Mouse (Mus musculus) lung, embryonic 16.5 days (tissue): Measurements from ENCODE around the gene Cers6. TPM values are rescaled to one million over a fixed set of nuclear protein-coding genes. Genes with fewer than 3 reads are reported as not detected.

Source experiments
- ATAC-seq: fragments of 200-750 bp; cut with Nextera tagmentation; 2 replicates; pipeline ENCODE4 v1.8.0; 2017; ENCODE audit warnings: low read depth, mild to moderate bottlenecking, moderate library complexity
- H3K27ac ChIP-seq: fragments of 300-500 bp; sonication (generic); 2 replicates; pipeline ENCODE4 v1.5.1; 2014; ENCODE audit warnings: mild to moderate bottlenecking, control low read depth, low read length
- H3K27me3 ChIP-seq: fragments of 300-500 bp; sonication (generic); 2 replicates; pipeline ENCODE4 v1.6.1; 2014; ENCODE audit warnings: low read depth, low read length, mixed read lengths; ENCODE audit not compliant: control insufficient read depth, insufficient read depth
- H3K36me3 ChIP-seq: fragments of 300-500 bp; sonication (generic); 2 replicates; pipeline ENCODE4 v1.6.1; 2014; ENCODE audit warnings: low read length; ENCODE audit not compliant: control insufficient read depth, insufficient read depth
- H3K4me1 ChIP-seq: fragments of 300-500 bp; sonication (generic); replicated peaks from 2 replicates; pipeline ENCODE4 v1.6.1; 2014; ENCODE audit warnings: low read length, mixed read lengths; ENCODE audit not compliant: control insufficient read depth, insufficient read depth
- H3K4me2 ChIP-seq: fragments of 300-500 bp; sonication (generic); 2 replicates; pipeline ENCODE4 v1.6.1; 2014; ENCODE audit warnings: low read depth, low read length, control low read depth
- H3K4me3 ChIP-seq: fragments of 300-500 bp; sonication (generic); 2 replicates; pipeline ENCODE4 v1.5.1; 2014; ENCODE audit warnings: mild to moderate bottlenecking, low read length, control low read depth
- H3K9ac ChIP-seq: fragments of 300-500 bp; sonication (generic); 2 replicates; pipeline ENCODE4 v1.6.1; 2014; ENCODE audit warnings: low read length, control low read depth
- H3K9me3 ChIP-seq: fragments of 300-500 bp; sonication (generic); 2 replicates; pipeline ENCODE4 v1.6.1; 2016; ENCODE audit warnings: low read length; ENCODE audit not compliant: control insufficient read depth
- WGBS: fragments of 180-500 bp; shearing (Covaris S2); extraction: QIAGEN DNeasy Blood & Tissue Kit; methylation state at CpG from one replicate; pipeline ENCODE4 v1.1.7; 2014; 5-methylcytosine and 5-hydroxymethylcytosine counted together
- polyA plus RNA-seq: library from polyadenylated mRNA; unstranded; fragments of >200 nt; fragmentation: Nextera tagmentation; extraction: Ambion mirVana; gene quantifications from 2 replicates; pipeline ENCODE4 v1.2.1, GENCODE M21; 2015

Gene Cers6
- polyA plus RNA-seq, 1 experiment from 2014 or later = 19.7 TPM

DNA sequence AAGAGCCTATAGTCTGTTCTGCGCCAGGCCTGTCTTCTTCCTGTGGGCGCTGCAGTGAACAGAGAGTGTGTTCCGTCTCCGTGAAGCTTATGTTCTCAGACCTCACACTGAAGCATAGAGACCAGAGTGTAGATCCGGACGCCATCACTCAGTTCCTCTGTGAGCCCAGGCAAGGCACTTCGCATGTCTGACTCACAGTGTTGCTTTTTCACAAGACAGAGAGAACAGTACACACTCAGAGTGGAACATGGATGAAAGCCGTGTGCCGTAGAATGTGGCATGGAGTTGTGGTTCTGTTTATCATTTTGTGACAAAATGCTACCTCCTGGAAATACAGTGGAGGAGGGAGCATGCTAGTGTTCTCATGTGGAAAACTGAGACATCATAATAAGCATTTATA is 120.1 kb downstream of the Cers6 start:
- no peaks in the 10 kb centered on the region for H3K9me3 ChIP-seq
- H3K4me2 ChIP-seq = no peak overlapping the region
- ATAC-seq = peak; percentile 35; the same call in 1 of the 2 replicates
- H3K27me3 ChIP-seq = no peaks in the 10 kb centered on the region
- no peak overlapping the region for H3K9ac ChIP-seq
- H3K4me1 ChIP-seq = peaks cover 17% of the 10 kb centered on the region
- H3K36me3 ChIP-seq = no peaks in the 10 kb centered on the region
- no peak overlapping the region for H3K4me3 ChIP-seq
- no peak overlapping the region for H3K27ac ChIP-seq
- 62% methylated on average over 9 of the region's 9 CpGs for WGBS

DNA sequence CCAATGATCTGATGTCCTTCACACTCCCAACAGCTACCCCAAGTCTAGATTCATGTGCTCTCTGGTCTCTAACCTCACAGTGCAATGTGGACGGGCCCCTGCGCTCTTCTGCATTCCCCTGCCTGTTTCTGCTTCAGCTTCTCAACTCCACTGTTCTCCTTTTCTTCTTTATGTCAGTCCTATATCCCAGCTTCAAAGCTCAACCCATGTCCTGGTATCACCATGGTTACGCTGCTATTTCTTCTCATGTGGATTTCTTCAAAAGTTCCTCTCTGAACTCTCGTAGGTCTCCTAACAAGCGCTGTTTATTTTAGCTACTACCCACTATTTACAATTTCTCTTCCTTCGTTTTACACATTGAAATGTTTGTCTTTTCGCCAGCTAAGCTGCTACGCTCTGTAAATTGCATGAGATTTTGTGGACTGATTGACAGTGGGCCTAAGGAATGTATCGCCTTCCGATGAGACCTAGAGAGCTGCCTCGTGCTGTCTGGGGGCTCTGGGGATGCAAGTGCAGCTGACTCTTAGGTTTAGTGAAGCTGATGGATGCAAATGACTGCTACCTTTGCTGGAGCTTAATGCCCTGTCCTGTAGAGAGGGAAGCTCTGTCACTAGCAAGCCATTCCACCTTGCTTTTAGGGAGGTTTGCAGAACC is 120.6 kb downstream of the Cers6 start:
- no peaks in the 10 kb centered on the region for H3K9me3 ChIP-seq
- H3K4me3 ChIP-seq = no peak overlapping the region
- H3K27ac ChIP-seq = no peak overlapping the region
- no peak overlapping the region for H3K4me2 ChIP-seq
- WGBS = 16% methylated on average over 11 of the region's 11 CpGs
- H3K4me1 ChIP-seq = peaks cover 17% of the 10 kb centered on the region
- ATAC-seq = peak; percentile 44
- H3K36me3 ChIP-seq = no peaks in the 10 kb centered on the region
- no peak overlapping the region for H3K9ac ChIP-seq
- H3K27me3 ChIP-seq = no peaks in the 10 kb centered on the region

GRCm38 (mm10) chr2:68982979-68983378 is 121.7 kb downstream of the Cers6 start:
- no peak overlapping the region for H3K4me3 ChIP-seq
- no peak overlapping the region for H3K4me2 ChIP-seq
- ATAC-seq = no peak
- no peaks in the 10 kb centered on the region for H3K27me3 ChIP-seq
- H3K4me1 ChIP-seq = peaks cover 17% of the 10 kb centered on the region
- no peak overlapping the region for H3K9ac ChIP-seq
- no peak overlapping the region for H3K27ac ChIP-seq
- WGBS = 69% methylated on average over 3 of the region's 3 CpGs
- no peaks in the 10 kb centered on the region for H3K9me3 ChIP-seq
- H3K36me3 ChIP-seq = no peaks in the 10 kb centered on the region

DNA sequence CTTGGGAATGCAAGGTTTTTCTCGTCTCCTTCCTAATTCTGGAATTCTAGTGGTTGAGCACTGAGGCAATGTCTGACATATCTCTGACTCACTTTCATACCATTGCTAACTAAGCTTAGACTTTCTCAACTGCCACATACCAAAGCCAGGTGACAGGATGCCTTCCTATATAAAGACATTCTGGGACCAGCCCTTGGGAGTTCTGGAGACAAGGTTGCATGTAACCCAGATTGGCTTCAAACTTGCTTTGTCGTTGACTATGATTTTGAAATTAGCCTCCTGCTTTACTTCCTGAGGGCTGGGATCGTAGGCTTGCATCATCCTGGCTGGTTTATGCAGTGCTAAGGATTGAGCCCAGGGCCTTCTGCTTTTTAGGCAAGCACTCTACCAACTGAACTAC is 122.2 kb downstream of the Cers6 start:
- ATAC-seq = no peak
- H3K36me3 ChIP-seq = no peaks in the 10 kb centered on the region
- H3K4me3 ChIP-seq = no peak overlapping the region
- H3K9ac ChIP-seq = no peak overlapping the region
- no peak overlapping the region for H3K27ac ChIP-seq
- peaks cover 17% of the 10 kb centered on the region for H3K4me1 ChIP-seq
- no peaks in the 10 kb centered on the region for H3K9me3 ChIP-seq
- no peak overlapping the region for H3K4me2 ChIP-seq
- no peaks in the 10 kb centered on the region for H3K27me3 ChIP-seq
- WGBS = 78% methylated on average over 3 of the region's 3 CpGs

DNA sequence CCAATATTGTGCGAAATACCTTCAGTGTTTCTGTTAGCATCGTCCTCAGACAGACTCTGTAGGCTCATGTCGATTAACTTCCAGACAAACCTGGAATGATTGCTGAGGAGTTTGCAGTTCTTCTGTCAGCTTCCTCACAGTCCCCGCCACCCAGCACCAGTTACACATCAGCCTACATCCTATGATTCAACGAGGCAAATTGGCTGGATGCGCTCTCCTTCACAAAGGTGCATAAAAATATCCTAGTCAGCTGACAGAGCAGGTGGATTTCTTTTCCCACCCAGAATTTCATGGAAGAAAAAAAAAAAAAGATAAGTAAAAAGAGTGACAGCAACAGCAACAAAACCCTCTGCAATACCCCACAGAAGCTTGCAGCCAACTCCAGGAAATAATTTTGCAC is 127.9 kb downstream of the Cers6 start:
- no peaks in the 10 kb centered on the region for H3K27me3 ChIP-seq
- H3K4me3 ChIP-seq = no peak overlapping the region
- H3K4me2 ChIP-seq = no peak overlapping the region
- peaks cover 1% of the 10 kb centered on the region for H3K4me1 ChIP-seq
- WGBS = 92% methylated on average over 6 of the region's 6 CpGs
- H3K27ac ChIP-seq = no peak overlapping the region
- H3K9me3 ChIP-seq = no peaks in the 10 kb centered on the region
- H3K9ac ChIP-seq = no peak overlapping the region
- no peak for ATAC-seq
- no peaks in the 10 kb centered on the region for H3K36me3 ChIP-seq

GRCm38 (mm10) chr2:68992629-68993028 is 131.4 kb downstream of the Cers6 start:
- Histone ChIP-seq H3K4me1 (peaks cover 5% of the 10 kb centered on the region), H3K36me3 (no peaks in the 10 kb centered on the region), H3K4me2 (no peak overlapping the region), H3K27me3 (no peaks in the 10 kb centered on the region), H3K9ac (no peak overlapping the region), H3K9me3 (no peaks in the 10 kb centered on the region), H3K27ac (no peak overlapping the region), H3K4me3 (no peak overlapping the region)
- 85% methylated on average over 5 of the region's 5 CpGs for WGBS
- ATAC-seq = no peak

DNA sequence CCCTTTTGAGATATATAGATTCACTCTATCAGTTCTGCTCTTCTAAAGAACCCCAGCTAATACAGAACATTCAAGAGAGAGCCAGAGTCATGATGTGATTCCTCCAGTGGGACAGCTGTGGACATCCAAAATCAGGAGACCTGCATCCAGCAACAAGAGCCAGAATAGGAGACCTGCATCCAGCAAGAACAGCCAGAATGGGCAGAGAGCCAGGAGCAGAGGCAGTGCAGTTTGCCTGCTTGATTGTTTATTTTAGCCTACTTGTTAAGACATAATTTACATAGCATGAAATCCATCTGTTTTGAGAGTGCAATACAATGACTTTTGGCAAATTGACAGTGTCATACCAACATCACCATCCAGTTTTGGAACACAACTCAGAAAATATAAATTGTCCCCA is 133.2 kb downstream of the Cers6 start:
- Histone ChIP-seq H3K9me3 (no peaks in the 10 kb centered on the region), H3K4me3 (no peak overlapping the region), H3K27ac (no peak overlapping the region; the same call in 1 of the 2 replicates), H3K36me3 (no peaks in the 10 kb centered on the region), H3K4me1 (peaks cover 5% of the 10 kb centered on the region), H3K27me3 (no peaks in the 10 kb centered on the region), H3K4me2 (no peak overlapping the region), H3K9ac (no peak overlapping the region)
- peak; percentile 78 for ATAC-seq

DNA sequence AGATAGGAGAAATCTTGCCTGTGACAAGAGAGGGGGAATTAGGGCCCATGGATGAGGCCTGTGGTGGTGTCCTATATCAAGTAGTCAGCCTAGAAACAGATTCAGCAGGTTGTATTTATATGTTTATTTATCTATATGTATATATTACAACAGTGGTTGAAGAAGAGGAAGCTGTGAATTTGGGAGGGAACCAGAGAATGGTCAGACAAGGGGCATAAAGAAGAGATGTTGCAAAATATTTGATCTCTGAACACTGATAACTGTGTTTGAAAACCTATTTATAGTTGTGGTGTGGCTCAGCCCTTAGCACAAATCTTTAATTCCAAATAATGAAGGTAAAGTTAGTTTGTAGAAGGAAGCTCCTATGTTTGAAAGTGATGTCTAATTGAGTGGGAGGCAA is 134.5 kb downstream of the Cers6 start:
- no peaks in the 10 kb centered on the region for H3K9me3 ChIP-seq
- no peak overlapping the region for H3K4me3 ChIP-seq
- peaks cover 5% of the 10 kb centered on the region for H3K4me1 ChIP-seq
- no peaks in the 10 kb centered on the region for H3K27me3 ChIP-seq
- H3K27ac ChIP-seq = no peak overlapping the region
- no peak for ATAC-seq
- H3K4me2 ChIP-seq = no peak overlapping the region
- H3K36me3 ChIP-seq = no peaks in the 10 kb centered on the region
- no peak overlapping the region for H3K9ac ChIP-seq

- Histone ChIP-seq H3K4me3 (no peak overlapping the region), H3K27me3 (no peaks in the 10 kb centered on the region), H3K9ac (no peak overlapping the region), H3K9me3 (no peaks in the 10 kb centered on the region), H3K4me1 (peaks cover 5% of the 10 kb centered on the region), H3K4me2 (no peak overlapping the region), H3K27ac (no peak overlapping the region), H3K36me3 (no peaks in the 10 kb centered on the region)
- 73% methylated on average over 1 of the region's 1 CpGs for WGBS
- peak; percentile 62 for ATAC-seq
These were observed 135.0 kb downstream of the Cers6 start for GRCm38 (mm10) chr2:68996268-68996667.

- no peaks in the 10 kb centered on the region for H3K4me1 ChIP-seq
- H3K36me3 ChIP-seq = no peaks in the 10 kb centered on the region
- no peaks in the 10 kb centered on the region for H3K27me3 ChIP-seq
- H3K4me2 ChIP-seq = no peak overlapping the region
- H3K27ac ChIP-seq = no peak overlapping the region
- no peaks in the 10 kb centered on the region for H3K9me3 ChIP-seq
- 89% methylated on average over 5 of the region's 5 CpGs for WGBS
- H3K9ac ChIP-seq = no peak overlapping the region
- ATAC-seq = no peak
- H3K4me3 ChIP-seq = no peak overlapping the region
These were observed 142.8 kb downstream of the Cers6 start for GRCm38 (mm10) chr2:69004001-69004400.
